Mouse (Mus musculus): Measurements from ENCODE around the gene Gfy. TPM values are rescaled to one million over a fixed set of nuclear protein-coding genes. Genes with fewer than 3 reads are reported as not detected.

Gfy gene
- total RNA-seq, 1 experiment: not detected

DNA sequence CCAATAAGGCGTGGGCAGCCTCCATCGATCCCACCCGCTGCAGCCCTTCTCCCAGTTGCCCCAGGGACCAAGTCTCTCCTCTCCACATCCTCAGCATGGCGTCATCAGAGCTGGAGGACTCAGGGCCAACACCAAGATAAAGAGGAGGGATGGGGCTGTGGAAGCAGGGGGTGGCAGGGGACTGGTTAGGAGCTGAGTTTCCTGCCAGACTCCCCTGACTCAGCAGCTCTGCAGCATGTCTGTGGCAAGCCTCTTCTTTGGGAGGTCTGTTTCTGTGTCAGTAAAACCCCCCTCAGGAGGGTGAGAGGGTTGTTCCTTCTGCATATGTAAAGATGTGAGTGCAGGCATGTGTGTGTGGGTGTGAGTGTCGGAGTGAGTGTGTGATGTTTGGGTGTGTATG, 17.6 kb upstream of the Gfy start:
- TF ChIP-seq ZC3H11A (IDR thresholded peaks at IDR 0.05; ENCODE audit: borderline replicate concordance, low read depth, low read length) (no peak), HCFC1 (IDR thresholded peaks at IDR 0.05; ENCODE audit: borderline replicate concordance, insufficient read depth, low read length) (no peak), ZNF384 (IDR thresholded peaks at IDR 0.05; ENCODE audit: low read depth, low read length) (no peak), MAFK (IDR thresholded peaks at IDR 0.05; ENCODE audit: insufficient read depth, low read depth, low read length) (no peak), CHD2 (IDR thresholded peaks at IDR 0.05; ENCODE audit: low read depth, low read length) (no peak)
- Histone ChIP-seq H3K9ac (ENCODE audit: insufficient read depth, low read depth, low read length, poor library complexity, severe bottlenecking) (no peak overlapping the region), H3K9me3 (ENCODE audit: control insufficient read depth, insufficient read depth, low read depth, low read length) (no peaks in the 10 kb centered on the region), H3K4me3 (ENCODE audit: insufficient read depth in 1 of 2, low read depth in 1 of 2, low read length in 2 of 2, poor library complexity in 1 of 2, severe bottlenecking in 1 of 2) (no peak overlapping the region), H3K36me3 (ENCODE audit: control insufficient read depth, insufficient read depth, low read length, poor library complexity, severe bottlenecking) (no peaks in the 10 kb centered on the region), H3K4me1 (ENCODE audit: control insufficient read depth in 2 of 2, insufficient read depth in 2 of 2, low read length in 2 of 2, poor library complexity in 1 of 2) (peaks cover 0 to 13% of the 10 kb centered on the region in 2 experiments; a peak in 1 of 4 replicates), H3K27ac (ENCODE audit: insufficient read depth, low read depth, low read length, poor library complexity, severe bottlenecking) (no peak overlapping the region)
- in situ Hi-C loops (cut with MboI; ENCODE audit: low sequenced_read_pairs in 2 of 2, unreplicated experiment in 2 of 2): no loop called here
- DNase-seq (ENCODE audit: low read depth, low spot score): no peak

DNA sequence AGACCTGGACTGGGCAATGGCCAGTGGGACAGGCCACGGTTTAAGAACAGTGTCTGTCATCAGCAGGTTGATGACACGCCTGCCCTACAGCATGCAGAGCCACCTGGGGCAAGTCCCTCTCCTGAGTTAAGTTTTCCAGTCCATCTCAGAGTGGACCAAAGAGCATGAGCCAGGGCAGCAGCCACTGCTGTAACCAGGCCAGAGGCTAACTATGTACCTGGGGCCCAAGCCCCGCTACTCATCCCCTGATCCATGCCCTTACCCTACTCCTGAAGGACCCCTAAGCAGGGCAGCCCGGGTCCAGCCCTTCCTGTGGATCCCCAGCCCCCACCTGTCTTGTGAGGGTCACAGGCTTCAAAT, 16.8 kb upstream of the Gfy start:
- Histone ChIP-seq H3K36me3 (ENCODE audit: control insufficient read depth, insufficient read depth, low read length, poor library complexity, severe bottlenecking) (no peaks in the 10 kb centered on the region), H3K9me3 (ENCODE audit: control insufficient read depth, insufficient read depth, low read depth, low read length) (no peaks in the 10 kb centered on the region), H3K4me3 (ENCODE audit: insufficient read depth in 1 of 2, low read depth in 1 of 2, low read length in 2 of 2, poor library complexity in 1 of 2, severe bottlenecking in 1 of 2) (no peak overlapping the region), H3K4me1 (ENCODE audit: control insufficient read depth in 2 of 2, insufficient read depth in 2 of 2, low read length in 2 of 2, poor library complexity in 1 of 2) (peaks cover 0 to 18% of the 10 kb centered on the region in 2 experiments; a peak in 1 of 4 replicates), H3K9ac (ENCODE audit: insufficient read depth, low read depth, low read length, poor library complexity, severe bottlenecking) (no peak overlapping the region), H3K27ac (ENCODE audit: insufficient read depth, low read depth, low read length, poor library complexity, severe bottlenecking) (no peak overlapping the region)
- in situ Hi-C loops (cut with MboI; ENCODE audit: low sequenced_read_pairs in 2 of 2, unreplicated experiment in 2 of 2): no loop called here
- TF ChIP-seq HCFC1 (IDR thresholded peaks at IDR 0.05; ENCODE audit: borderline replicate concordance, insufficient read depth, low read length): no peak
- TF ChIP-seq ZNF384 (IDR thresholded peaks at IDR 0.05; ENCODE audit: low read depth, low read length): no peak
- TF ChIP-seq MAFK (IDR thresholded peaks at IDR 0.05; ENCODE audit: insufficient read depth, low read depth, low read length): no peak
- TF ChIP-seq ZC3H11A (IDR thresholded peaks at IDR 0.05; ENCODE audit: borderline replicate concordance, low read depth, low read length): no peak
- TF ChIP-seq CHD2 (IDR thresholded peaks at IDR 0.05; ENCODE audit: low read depth, low read length): no peak
- no peak for DNase-seq (ENCODE audit: low read depth, low spot score)

- Histone ChIP-seq H3K27ac (ENCODE audit: insufficient read depth, low read depth, low read length, poor library complexity, severe bottlenecking) (no peak overlapping the region), H3K4me1 (ENCODE audit: control insufficient read depth in 2 of 2, insufficient read depth in 2 of 2, low read length in 2 of 2, poor library complexity in 1 of 2) (peaks cover 0 to 18% of the 10 kb centered on the region in 2 experiments; a peak in 1 of 4 replicates)
- TF ChIP-seq ZC3H11A (IDR thresholded peaks at IDR 0.05; ENCODE audit: borderline replicate concordance, low read depth, low read length) (no peak), ZNF384 (IDR thresholded peaks at IDR 0.05; ENCODE audit: low read depth, low read length) (no peak), CHD2 (IDR thresholded peaks at IDR 0.05; ENCODE audit: low read depth, low read length) (no peak), HCFC1 (IDR thresholded peaks at IDR 0.05; ENCODE audit: borderline replicate concordance, insufficient read depth, low read length) (no peak), MAFK (IDR thresholded peaks at IDR 0.05; ENCODE audit: insufficient read depth, low read depth, low read length) (no peak)
These were observed 16.2 kb upstream of the Gfy start for GRCm38 (mm10) chr7:45195341-45196175.

DNA sequence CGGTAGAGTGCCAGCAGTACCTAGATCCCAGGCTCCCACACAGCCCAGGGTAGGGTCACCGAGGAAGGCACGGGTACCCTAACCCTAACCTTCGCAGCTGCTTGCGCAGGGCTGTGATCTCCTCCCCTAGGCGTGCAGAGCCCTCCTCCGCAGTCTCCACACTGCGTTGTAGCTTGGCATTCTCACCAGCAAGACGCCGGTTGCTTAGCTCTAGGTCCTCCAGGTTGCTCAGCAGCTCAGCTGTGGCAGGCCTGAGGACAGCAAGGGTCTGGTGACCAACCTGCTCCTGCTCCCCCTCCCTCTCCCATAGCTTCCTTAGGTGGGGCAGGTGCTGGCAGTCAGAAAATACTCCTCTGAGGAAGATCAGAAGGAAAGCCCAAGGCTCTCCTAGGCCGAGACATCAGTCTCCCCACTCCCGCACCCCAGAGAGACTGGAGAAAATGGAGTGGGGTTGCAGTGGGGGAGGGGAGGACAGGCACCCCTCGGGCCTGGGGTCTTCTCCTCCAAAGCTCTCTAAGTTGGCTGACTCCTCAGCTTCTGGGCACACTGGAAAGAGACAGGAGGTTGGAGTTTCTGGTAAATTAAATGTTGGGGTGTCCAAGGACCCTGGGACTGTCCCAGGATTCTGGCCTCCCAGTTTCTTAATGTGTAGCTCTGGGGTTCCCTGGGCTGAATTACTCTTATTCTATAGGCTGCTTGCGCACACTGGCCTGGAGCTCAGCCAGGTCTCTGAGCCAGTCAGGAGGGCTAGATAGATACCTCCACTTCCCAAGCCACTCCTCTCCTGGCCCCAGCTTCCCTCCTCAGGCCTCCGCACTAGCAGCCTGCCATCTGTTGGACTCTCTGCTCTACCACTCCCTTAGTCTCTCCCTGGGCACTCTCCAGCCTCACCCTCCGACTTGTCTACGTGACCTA, 14.8 kb upstream of the Gfy start:
- no peak for DNase-seq (ENCODE audit: low read depth, low spot score)
- TF ChIP-seq HCFC1 (IDR thresholded peaks at IDR 0.05; ENCODE audit: borderline replicate concordance, insufficient read depth, low read length): no peak
- Histone ChIP-seq H3K27ac (ENCODE audit: insufficient read depth, low read depth, low read length, poor library complexity, severe bottlenecking) (no peak overlapping the region), H3K9me3 (ENCODE audit: control insufficient read depth, insufficient read depth, low read depth, low read length) (no peaks in the 10 kb centered on the region), H3K36me3 (ENCODE audit: control insufficient read depth, insufficient read depth, low read length, poor library complexity, severe bottlenecking) (no peaks in the 10 kb centered on the region), H3K4me3 (ENCODE audit: insufficient read depth in 1 of 2, low read depth in 1 of 2, low read length in 2 of 2, poor library complexity in 1 of 2, severe bottlenecking in 1 of 2) (no peak overlapping the region), H3K9ac (ENCODE audit: insufficient read depth, low read depth, low read length, poor library complexity, severe bottlenecking) (no peak overlapping the region), H3K4me1 (ENCODE audit: control insufficient read depth in 2 of 2, insufficient read depth in 2 of 2, low read length in 2 of 2, poor library complexity in 1 of 2) (peaks cover 0 to 25% of the 10 kb centered on the region in 2 experiments; a peak in 1 of 4 replicates)
- in situ Hi-C loops (cut with MboI; ENCODE audit: low sequenced_read_pairs in 2 of 2, unreplicated experiment in 2 of 2): no loop called here

More at GRCm38 (mm10) chr7:45195341-45196175, 16.2 kb upstream of the Gfy start:
- in situ Hi-C loops (cut with MboI; ENCODE audit: low sequenced_read_pairs in 2 of 2, unreplicated experiment in 2 of 2): no loop called here
- Histone ChIP-seq H3K36me3 (ENCODE audit: control insufficient read depth, insufficient read depth, low read length, poor library complexity, severe bottlenecking) (no peaks in the 10 kb centered on the region), H3K9ac (ENCODE audit: insufficient read depth, low read depth, low read length, poor library complexity, severe bottlenecking) (no peak overlapping the region), H3K9me3 (ENCODE audit: control insufficient read depth, insufficient read depth, low read depth, low read length) (no peaks in the 10 kb centered on the region), H3K4me3 (ENCODE audit: insufficient read depth in 1 of 2, low read depth in 1 of 2, low read length in 2 of 2, poor library complexity in 1 of 2, severe bottlenecking in 1 of 2) (no peak overlapping the region)
- DNase-seq (ENCODE audit: low read depth, low spot score): no peak

Data from ES-E14 (cell line).